Mouse (Mus musculus) heart, adult 10 weeks (tissue): ENCODE measurements around the gene Vmn2r29. TPM values are rescaled to one million over a fixed set of nuclear protein-coding genes. Genes with fewer than 3 reads are reported as not detected.

Experiments
- polyA plus RNA-seq: library from polyadenylated mRNA; stranded (reverse); fragments of 350-450 nt; fragmentation: Illumina TruSeq; extraction: RNeasy Lipid Tissue Mini Kit (QIAGEN cat#74804); gene quantifications from one replicate; pipeline ENCODE4 v1.2.3, GENCODE M21; 2014; ENCODE audit warnings: low read depth, low replicate concordance

The Vmn2r29 gene
- not detected for polyA plus RNA-seq

DNA sequence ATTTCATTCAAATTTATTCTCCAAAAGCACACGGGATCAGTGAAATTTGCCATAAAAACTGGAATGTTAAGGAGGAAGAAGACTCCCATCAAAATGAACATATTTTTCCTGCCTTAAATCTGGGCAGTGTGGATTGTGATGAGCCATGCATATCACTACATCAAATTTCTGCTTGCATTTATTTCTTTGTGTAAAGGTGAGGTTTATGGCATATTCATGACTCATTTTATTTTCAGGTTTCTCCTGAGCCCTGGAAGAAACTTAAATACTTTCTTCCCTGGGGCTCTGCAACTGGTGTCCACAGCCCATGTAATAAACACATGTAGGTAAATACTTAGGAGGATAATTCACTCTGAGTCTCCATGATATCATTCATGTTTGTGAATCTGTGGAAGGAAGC, at the start of gene Vmn2r29:
TSS of gene Vmn2r29 (minus strand) at position 101 of the 400 bp plus-strand sequence.

DNA sequence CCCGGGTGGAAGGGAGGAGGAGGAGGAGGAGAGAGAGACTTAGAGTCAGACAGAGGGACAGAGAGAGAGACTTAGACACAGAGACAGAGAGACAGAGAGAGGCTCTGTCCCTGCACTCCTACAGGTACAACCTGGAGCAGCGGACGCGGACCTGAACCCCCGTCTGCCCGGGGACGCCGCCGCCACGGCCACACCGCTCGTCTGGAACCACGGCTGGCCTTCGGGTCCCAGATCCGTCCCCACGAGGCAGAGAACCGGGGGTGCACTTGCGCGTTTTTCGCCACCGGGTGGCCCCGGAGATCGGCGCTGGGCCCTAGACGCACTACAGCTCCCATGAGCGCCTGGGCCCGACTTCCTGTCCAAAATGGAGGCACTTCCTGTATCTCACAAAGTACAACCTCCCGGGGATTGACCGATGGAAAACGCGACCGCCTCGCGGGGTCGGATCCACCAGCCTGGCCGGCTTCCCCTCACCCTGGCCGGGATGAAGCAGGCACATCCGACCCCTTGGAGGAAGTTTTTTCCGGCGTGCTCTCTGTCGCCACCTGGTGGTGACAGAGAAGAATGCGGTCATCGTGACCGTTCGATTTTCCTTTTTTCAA, 30.9 kb upstream of the Vmn2r29 start, which contains the start of gene Gm45844:
TSS of gene Gm45844 (minus strand) at position 324 of the 602 bp plus-strand sequence.

DNA sequence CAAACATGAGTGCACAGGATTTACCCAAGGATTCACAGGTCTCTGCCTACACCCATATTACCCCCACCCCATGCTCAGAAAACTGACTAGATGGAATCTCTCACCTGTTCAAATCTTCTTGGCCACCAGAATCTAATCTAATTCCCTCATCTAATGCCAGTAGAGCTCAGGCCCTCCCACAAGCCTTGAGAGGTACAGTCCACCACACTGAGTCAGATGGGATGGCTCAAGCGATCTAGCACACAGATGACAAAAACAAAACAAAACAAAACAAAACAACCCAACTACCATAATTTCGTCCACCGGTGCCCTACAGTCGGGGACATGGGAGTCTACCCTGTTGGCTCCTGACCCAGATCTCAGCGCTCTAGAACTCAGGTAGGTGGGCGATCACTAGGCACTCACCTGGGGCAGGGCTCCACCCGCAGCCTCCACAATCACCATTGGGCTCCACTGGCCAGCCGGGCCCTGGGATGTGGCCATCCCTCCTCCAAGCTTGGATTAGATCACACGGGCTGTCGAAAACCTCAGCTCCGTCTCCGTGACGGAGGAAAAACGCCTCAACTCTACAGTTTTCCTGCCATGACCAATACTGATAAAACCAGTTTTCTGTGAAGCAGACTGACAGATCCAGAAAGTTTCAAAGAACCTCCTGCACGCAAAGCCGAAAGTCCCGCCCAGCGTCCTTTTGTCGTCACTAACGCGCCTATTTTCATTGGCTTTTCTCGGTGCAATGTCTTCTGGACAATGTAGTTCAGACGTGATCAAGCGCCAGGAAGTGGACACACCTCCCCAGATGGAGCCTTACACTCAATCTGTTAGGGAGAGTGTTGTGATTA, 37.6 kb downstream of the Vmn2r29 start, which contains the start of gene Zfp772:
TSS of gene Zfp772 (minus strand) at position 686 of the 839 bp plus-strand sequence.

Other genes starting within 250 kb of the Vmn2r29 start
- gene Zfp954, start 125.8 kb downstream of the Vmn2r29 start, polyA plus RNA-seq, result 5.6 TPM
- gene Zfp773, start 110.6 kb downstream of the Vmn2r29 start, polyA plus RNA-seq, result 0.37 TPM
- gene Zfp418, start 76.0 kb downstream of the Vmn2r29 start, polyA plus RNA-seq, result 1.1 TPM
- gene Zfp772, start 37.3 kb downstream of the Vmn2r29 start, polyA plus RNA-seq, result 2.0 TPM
- gene Gm45844, start 31.0 kb upstream of the Vmn2r29 start, polyA plus RNA-seq, result 1.3 TPM
- gene Clcn4, start 53.5 kb upstream of the Vmn2r29 start, polyA plus RNA-seq, result 52.1 TPM
- not detected for gene Vmn2r30, start 90.3 kb upstream of the Vmn2r29 start, polyA plus RNA-seq
- gene Gm45783, start 127.2 kb upstream of the Vmn2r29 start, polyA plus RNA-seq, result not detected
- not detected for gene Vmn2r31, start 152.4 kb upstream of the Vmn2r29 start, polyA plus RNA-seq
- gene Vmn2r32, start 232.7 kb upstream of the Vmn2r29 start, polyA plus RNA-seq, result not detected